Mouse (Mus musculus) CH12.LX (cell line): Measurements from ENCODE around the gene Sec31a. TPM values are rescaled to one million over a fixed set of nuclear protein-coding genes. Genes with fewer than 3 reads are reported as not detected.

ENCODE experiments used
- DNase-seq: peaks from one replicate; pipeline ENCODE4 v3.0.0-alpha.2; 2013; ENCODE audit errors: extremely low read depth
- H3K27ac ChIP-seq: 2 replicates; pipeline ENCODE4 v1.5.1; 2012; ENCODE audit warnings: low read depth, mild to moderate bottlenecking, control low read depth, moderate library complexity; ENCODE audit not compliant: insufficient read depth
- H3K27me3 ChIP-seq: replicated peaks from 2 replicates; pipeline ENCODE3; 2012; ENCODE audit warnings: inconsistent platforms
- H3K36me3 ChIP-seq, 2 experiments: replicated peaks in 1 of 2; 2 replicates each; pipeline versions ENCODE3 to v1.6.1; 2012; ENCODE audit warnings: inconsistent platforms in 1 of 2, low read length in 1 of 2, mild to moderate bottlenecking in 1 of 2, mixed read lengths in 1 of 2, moderate library complexity in 1 of 2; ENCODE audit not compliant: control insufficient read depth in 1 of 2, insufficient read depth in 1 of 2
- H3K4me1 ChIP-seq, 2 experiments: 2 replicates each; pipeline ENCODE4 v1.6.1; 2012; ENCODE audit warnings: inconsistent platforms in 1 of 2, moderate library complexity in 1 of 2; ENCODE audit not compliant: insufficient read depth in 2 of 2, control insufficient read depth in 1 of 2
- H3K4me2 ChIP-seq: 2 replicates; pipeline ENCODE4 v1.6.1; 2012; ENCODE audit warnings: low read depth, mild to moderate bottlenecking, control low read depth; ENCODE audit not compliant: poor library complexity, insufficient read depth, severe bottlenecking
- H3K4me3 ChIP-seq, 3 experiments: fragments of 150-350 bp in 1 of 3; sonication (generic) in 1 of 3; replicated peaks in 1 of 3; 2 replicates each; pipeline versions ENCODE3 to v1.5.1; 2011 to 2012; ENCODE audit warnings: low read depth in 2 of 3, low read length in 2 of 3, mild to moderate bottlenecking in 2 of 3, moderate library complexity in 2 of 3, control low read depth in 1 of 3, improper control_type of control experiment in 1 of 3, inconsistent platforms in 1 of 3, mixed read lengths in 1 of 3; ENCODE audit not compliant: poor library complexity in 1 of 3
- H3K79me2 ChIP-seq: replicated peaks from 2 replicates; pipeline ENCODE4 v1.6.1; 2012; ENCODE audit warnings: mild to moderate bottlenecking, moderate library complexity; ENCODE audit not compliant: control insufficient read depth, poor library complexity, insufficient read depth, severe bottlenecking; ENCODE audit errors: extremely low read depth
- H3K9ac ChIP-seq: 2 replicates; pipeline ENCODE4 v1.6.1; 2012; ENCODE audit warnings: low read depth, mild to moderate bottlenecking, control low read depth, moderate library complexity; ENCODE audit not compliant: insufficient read depth
- H3K9me3 ChIP-seq: replicated peaks from 2 replicates; pipeline ENCODE3; 2012; ENCODE audit warnings: low read length, inconsistent platforms, mixed read lengths
- BHLHE40 ChIP-seq: IDR thresholded peaks from 2 replicates; pipeline ENCODE4 v1.6.1; 2011; ENCODE audit warnings: mild to moderate bottlenecking, low read depth, low read length, improper control_type of control experiment
- CTCF ChIP-seq, 2 experiments: IDR thresholded peaks in 1 of 2; conservative IDR thresholded peaks in 1 of 2; 2 replicates each; pipeline ENCODE4 v1.5.1; 2011 to 2012; ENCODE audit warnings: low read depth in 2 of 2, low read length in 2 of 2, improper control_type of control experiment in 1 of 2, inconsistent platforms in 1 of 2, mild to moderate bottlenecking in 1 of 2, moderate library complexity in 1 of 2
- E2F4 ChIP-seq: IDR thresholded peaks from 2 replicates; pipeline ENCODE4 v1.6.1; 2011; ENCODE audit warnings: low read depth, low read length, improper control_type of control experiment; ENCODE audit not compliant: insufficient replicate concordance
- ETS1 ChIP-seq: conservative IDR thresholded peaks from 2 replicates; pipeline ENCODE4 v1.6.1; 2012; ENCODE audit warnings: low read depth, mild to moderate bottlenecking, inconsistent platforms, low read length, improper control_type of control experiment, moderate library complexity
- HCFC1 ChIP-seq: IDR thresholded peaks from 2 replicates; pipeline ENCODE4 v1.6.1; 2012; ENCODE audit warnings: low read depth, mild to moderate bottlenecking, inconsistent platforms, low read length, improper control_type of control experiment
- IRF4 ChIP-seq: IDR thresholded peaks from 2 replicates; pipeline ENCODE4 v1.6.1; 2014; ENCODE audit warnings: low read depth, mild to moderate bottlenecking, inconsistent platforms, low read length, improper control_type of control experiment
- JUND ChIP-seq: conservative IDR thresholded peaks from 2 replicates; pipeline ENCODE4 v1.6.1; 2011; ENCODE audit warnings: low read depth, low read length, improper control_type of control experiment
- KAT2A ChIP-seq: IDR thresholded peaks from 2 replicates; pipeline ENCODE4 v1.6.1; 2012; ENCODE audit warnings: low read length, improper control_type of control experiment, inconsistent platforms; ENCODE audit not compliant: insufficient replicate concordance
- MAX ChIP-seq: IDR thresholded peaks from 2 replicates; pipeline ENCODE4 v1.6.1; 2011; ENCODE audit warnings: low read length, improper control_type of control experiment
- NRF1 ChIP-seq: IDR thresholded peaks from 2 replicates; pipeline ENCODE4 v1.6.1; 2014; ENCODE audit warnings: low read depth, mild to moderate bottlenecking, inconsistent platforms, low read length, improper control_type of control experiment, moderate library complexity
- POLR2A ChIP-seq: IDR thresholded peaks from 2 replicates; pipeline ENCODE4 v1.6.1; 2011; ENCODE audit warnings: low read depth, mild to moderate bottlenecking, improper control_type of control experiment, low read length
- RCOR1 ChIP-seq: conservative IDR thresholded peaks from 2 replicates; pipeline ENCODE4 v1.6.1; 2012; ENCODE audit warnings: low read depth, mild to moderate bottlenecking, inconsistent platforms, low read length, improper control_type of control experiment
- TBP ChIP-seq: conservative IDR thresholded peaks from 2 replicates; pipeline ENCODE4 v1.6.1; 2011; ENCODE audit warnings: low read depth, low read length, improper control_type of control experiment
- UBTF ChIP-seq: IDR thresholded peaks from 2 replicates; pipeline ENCODE4 v1.6.1; 2012; ENCODE audit warnings: low read depth, mild to moderate bottlenecking, inconsistent platforms, low read length, improper control_type of control experiment, moderate library complexity
- ZMIZ1 ChIP-seq: IDR thresholded peaks from 2 replicates; pipeline ENCODE4 v1.6.1; 2012; ENCODE audit warnings: low read depth, mild to moderate bottlenecking, inconsistent platforms, low read length, improper control_type of control experiment
- ZNF384 ChIP-seq: IDR thresholded peaks from 2 replicates; pipeline ENCODE4 v1.6.1; 2012; ENCODE audit warnings: low read depth, low read length, improper control_type of control experiment, inconsistent platforms
- dilution Hi-C: fragments of 300-500 bp; cut with MboI; formaldehyde crosslinking; loops from 2 replicates; pipeline ENCODE4 v1.14.3; 2020; ENCODE audit warnings: low sequenced_read_pairs; ENCODE audit not compliant: extremely low pct_unique_long_range_greater_than_20kb, extremely low pct_ligation_motif_present
- in situ Hi-C: fragments of 300-500 bp; cut with MboI; formaldehyde crosslinking; loops from 3 replicates; pipeline ENCODE4 v1.14.3; 2019; ENCODE audit warnings: low sequenced_read_pairs, low pct_ligation_motif_present, low pct_unique_long_range_greater_than_20kb, mixed read lengths
- polyA plus RNA-seq: library from polyadenylated mRNA; unstranded; fragments of >175 nt; gene quantifications from 2 replicates; pipeline ENCODE4 v1.2.1, GENCODE M21; 2012; ENCODE audit warnings: low read depth; ENCODE audit not compliant: insufficient read length
- total RNA-seq, 2 experiments: library from RNA; depleted of rRNA; stranded (reverse); fragments of 300-350 nt in 1 of 2; fragments of >200 nt in 1 of 2; gene quantifications; 2 replicates each; pipeline ENCODE4 v1.2.3; 2012 to 2014

The Sec31a gene
- total and polyA plus RNA-seq, 3 experiments: 48.5 to 161 (median 52.2) TPM

DNA sequence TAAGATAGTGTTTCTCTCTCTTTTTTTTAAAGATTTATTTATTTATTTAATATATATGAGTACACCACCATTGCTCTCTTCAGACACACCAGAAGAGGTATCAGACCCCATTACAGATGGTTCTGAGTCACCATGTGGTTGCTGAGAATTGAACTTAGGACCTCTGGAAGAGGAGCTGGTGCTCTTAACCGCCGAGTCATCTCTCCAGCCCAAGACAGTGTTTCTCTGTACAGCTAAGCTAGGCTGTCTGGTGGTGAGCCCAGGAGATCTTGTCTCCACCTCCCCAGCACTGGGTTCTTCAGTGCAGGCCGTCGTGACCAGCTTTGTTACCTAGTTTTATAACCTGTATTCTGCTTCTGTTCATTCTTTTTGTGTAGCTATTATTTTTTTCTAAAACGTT, 5.8 kb downstream of the Sec31a start:
- in situ Hi-C loops: no loop called here
- H3K79me2 ChIP-seq: peaks cover 49% of the 10 kb centered on the region
- peaks cover 5 to 31% of the 10 kb centered on the region in 2 experiments; a peak in 3 of 4 replicates for H3K4me1 ChIP-seq
- dilution Hi-C loops: no loop called here
- H3K9ac ChIP-seq: no peak overlapping the region
- H3K9me3 ChIP-seq: no peaks in the 10 kb centered on the region
- TF ChIP-seq ZMIZ1 (no peak), BHLHE40 (no peak), ETS1 (no peak), HCFC1 (no peak), RCOR1 (no peak), CTCF (conservative IDR thresholded peaks at IDR 0.05 in 1 of 2, IDR thresholded peaks at IDR 0.05 in 1 of 2; ENCODE audit: low read depth in 2 of 2, low read length in 2 of 2) (no peak), TBP (no peak), IRF4 (no peak), UBTF (no peak), MAX (no peak), NRF1 (no peak)
- no peak overlapping the region for H3K4me3 ChIP-seq
- no peak for DNase-seq
- no peak overlapping the region for H3K27ac ChIP-seq
- H3K27me3 ChIP-seq: no peaks in the 10 kb centered on the region
- H3K36me3 ChIP-seq: peaks cover 9 to 55% of the 10 kb centered on the region in 2 experiments
- H3K4me2 ChIP-seq: no peak overlapping the region

DNA sequence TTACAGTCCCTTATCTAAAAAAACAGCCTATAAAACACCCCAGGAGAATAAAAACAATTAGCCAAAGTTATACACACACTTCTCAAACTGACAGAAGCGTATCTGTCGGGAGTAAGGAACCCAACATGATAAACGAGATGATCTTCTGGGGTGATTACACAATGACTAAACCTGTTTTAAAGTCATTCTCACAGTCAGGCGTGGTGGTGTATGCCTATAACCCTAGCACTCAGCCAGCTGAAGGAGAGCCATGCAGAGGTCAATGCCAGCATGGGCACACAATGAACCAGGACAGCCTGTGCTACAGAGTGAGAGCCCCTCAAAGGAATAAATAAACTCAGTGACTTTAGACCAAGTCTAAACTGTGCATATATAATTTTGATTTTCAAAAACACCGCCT, 7.5 kb downstream of the Sec31a start:
- dilution Hi-C loops (no loop called here), in situ Hi-C loops (no loop called here)
- H3K4me3 ChIP-seq: no peak overlapping the region
- no peak overlapping the region for H3K4me2 ChIP-seq
- no peaks in the 10 kb centered on the region for H3K27me3 ChIP-seq
- no peak overlapping the region for H3K9ac ChIP-seq
- H3K4me1 ChIP-seq: peaks cover 7 to 22% of the 10 kb centered on the region in 2 experiments; a peak in 3 of 4 replicates
- TF ChIP-seq KAT2A (no peak), JUND (no peak), E2F4 (no peak), POLR2A (no peak)
- TF ChIP-seq, all 38 proteins: peak for 0
- H3K36me3 ChIP-seq: peaks cover 18 to 70% of the 10 kb centered on the region in 2 experiments
- DNase-seq: no peak
- H3K9me3 ChIP-seq: no peaks in the 10 kb centered on the region
- H3K27ac ChIP-seq: no peak overlapping the region
- H3K79me2 ChIP-seq: peaks cover 35% of the 10 kb centered on the region

DNA sequence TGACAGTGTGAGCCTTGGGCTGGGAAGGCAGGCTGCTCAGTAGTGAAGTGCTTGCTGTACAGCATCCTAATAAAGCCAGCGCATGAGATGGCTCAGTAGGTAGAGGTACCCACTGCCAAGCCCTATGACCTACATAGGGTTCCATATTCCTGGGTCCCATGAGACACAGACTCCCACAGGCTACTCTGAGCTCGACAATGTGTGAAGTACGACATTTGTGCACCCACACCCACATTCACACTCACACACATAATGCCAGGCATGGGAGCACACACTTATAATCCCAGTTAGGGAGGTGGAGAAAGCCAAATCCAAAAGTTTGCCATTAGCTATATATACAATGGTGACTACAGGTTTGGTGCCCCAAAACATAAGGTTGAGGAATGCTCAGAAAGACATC, 19.3 kb downstream of the Sec31a start:
- Histone ChIP-seq H3K9me3 (no peaks in the 10 kb centered on the region), H3K36me3 (peaks cover 59 to 89% of the 10 kb centered on the region in 2 experiments), H3K4me3 (no peak overlapping the region), H3K4me2 (no peak overlapping the region), H3K4me1 (no peaks in the 10 kb centered on the region), H3K27ac (no peak overlapping the region), H3K79me2 (0 out of 2 replicates have a peak, but pooled peaks cover 3% of the 10 kb centered on the region), H3K9ac (no peak overlapping the region), H3K27me3 (no peaks in the 10 kb centered on the region)
- in situ Hi-C loops (no loop called here), dilution Hi-C loops (no loop called here)
- TF ChIP-seq IRF4 (no peak), ZNF384 (no peak)
- DNase-seq: no peak
